Mouse (Mus musculus) stomach, embryonic 15.5 days (tissue): ENCODE measurements around the gene Schip1. TPM values are rescaled to one million over a fixed set of nuclear protein-coding genes. Genes with fewer than 3 reads are reported as not detected.

Experiments
- ATAC-seq: fragments of 200-750 bp; cut with Nextera tagmentation; 2 replicates; pipeline ENCODE4 v1.8.0; 2017; ENCODE audit warnings: low read depth, moderate number of reproducible peaks, moderate TSS enrichment; ENCODE audit not compliant: insufficient read depth, low FRiP score
- H3K27ac ChIP-seq: fragments of 300-500 bp; sonication (generic); 2 replicates; pipeline ENCODE4 v1.5.1; 2015; ENCODE audit warnings: mild to moderate bottlenecking, inconsistent platforms
- H3K27me3 ChIP-seq: fragments of 300-500 bp; sonication (generic); replicated peaks from 2 replicates; pipeline ENCODE4 v1.6.1; 2015; ENCODE audit warnings: inconsistent platforms
- H3K36me3 ChIP-seq: fragments of 300-500 bp; sonication (generic); 2 replicates; pipeline ENCODE4 v1.6.1; 2015; ENCODE audit warnings: inconsistent platforms
- H3K4me1 ChIP-seq: fragments of 300-500 bp; sonication (generic); 2 replicates; pipeline ENCODE4 v1.6.1; 2015; ENCODE audit warnings: inconsistent platforms
- H3K4me2 ChIP-seq: fragments of 300-500 bp; sonication (generic); 2 replicates; pipeline ENCODE4 v1.6.1; 2015; ENCODE audit warnings: mild to moderate bottlenecking, inconsistent platforms
- H3K4me3 ChIP-seq: fragments of 300-500 bp; sonication (generic); replicated peaks from 2 replicates; pipeline ENCODE4 v1.5.1; 2015; ENCODE audit warnings: inconsistent platforms
- H3K9ac ChIP-seq: fragments of 300-500 bp; sonication (generic); 2 replicates; pipeline ENCODE4 v1.6.1; 2015; ENCODE audit warnings: inconsistent platforms
- H3K9me3 ChIP-seq: fragments of 300-500 bp; sonication (generic); 2 replicates; pipeline ENCODE4 v1.6.1; 2016; ENCODE audit warnings: inconsistent platforms
- WGBS: fragments of 180-500 bp; shearing (Covaris S2); methylation state at CpG from one replicate; pipeline ENCODE4 v1.1.7; 2015; 5-methylcytosine and 5-hydroxymethylcytosine counted together
- polyA plus RNA-seq: library from polyadenylated mRNA; unstranded; fragments of >200 nt; fragmentation: Nextera tagmentation; extraction: Ambion mirVana; gene quantifications from 2 replicates; pipeline ENCODE4 v1.2.1, GENCODE M21; 2015

Gene Schip1
- polyA plus RNA-seq, 1 experiment from 2014 or later = 49.4 TPM

DNA sequence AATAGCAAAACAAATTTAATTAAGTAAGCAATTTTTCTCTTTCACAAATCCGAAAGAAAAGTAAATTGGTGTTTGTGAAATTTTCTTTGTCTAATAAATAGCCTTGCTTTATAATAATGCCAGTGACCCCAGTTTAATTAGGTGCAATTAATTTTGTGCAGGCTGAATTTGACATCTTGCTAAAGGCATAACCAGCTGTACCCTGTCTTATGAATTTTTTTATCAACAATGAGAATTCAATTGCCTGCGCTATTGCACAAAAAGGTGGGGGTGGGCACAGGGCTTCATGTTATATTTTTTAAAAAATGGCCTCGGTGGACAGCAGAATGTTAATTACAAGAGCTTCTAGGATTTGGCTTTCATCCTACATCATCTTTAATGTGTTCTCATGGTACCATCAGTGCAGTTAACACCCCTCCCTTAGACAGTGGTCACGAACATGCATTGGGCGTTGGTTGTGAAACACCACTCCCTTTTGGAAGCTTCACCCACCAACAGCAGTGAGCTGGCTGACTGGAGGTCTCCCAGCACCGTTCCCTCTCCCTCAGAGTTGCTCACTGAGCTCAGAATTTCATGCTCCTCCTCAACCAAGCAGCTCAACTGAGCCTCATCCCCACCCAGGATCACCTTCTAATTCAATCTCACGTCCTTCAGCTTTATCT, 541.5 kb downstream of the Schip1 start:
- ATAC-seq = no peak
- H3K9ac ChIP-seq = no peak overlapping the region
- H3K4me3 ChIP-seq = no peak overlapping the region
- no peak overlapping the region for H3K27ac ChIP-seq
- H3K4me2 ChIP-seq = no peak overlapping the region
- H3K4me1 ChIP-seq = no peaks in the 10 kb centered on the region; the same call in 1 of the 2 replicates
- no peaks in the 10 kb centered on the region for H3K36me3 ChIP-seq
- WGBS = 70% methylated on average over 7 of the region's 7 CpGs
- no peaks in the 10 kb centered on the region for H3K27me3 ChIP-seq
- H3K9me3 ChIP-seq = no peaks in the 10 kb centered on the region

DNA sequence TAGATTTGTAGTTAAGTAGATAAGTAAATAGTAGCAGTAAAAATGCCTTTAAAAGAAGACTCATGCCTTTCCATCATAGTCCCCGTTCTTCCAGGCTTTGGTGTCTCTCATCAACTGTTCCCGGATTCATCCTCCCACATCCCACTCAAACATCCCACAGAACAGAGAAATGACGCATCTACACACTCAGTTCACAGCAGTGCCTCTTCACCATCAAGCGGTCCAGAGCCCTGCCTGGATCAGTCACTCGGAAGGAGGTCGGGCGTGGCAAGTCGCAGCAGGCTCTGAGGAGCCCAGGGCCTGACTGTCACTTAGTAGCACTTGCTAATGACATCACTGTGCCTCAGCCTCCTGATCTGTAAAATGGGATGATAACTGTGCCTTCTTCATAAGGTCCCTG, 542.1 kb downstream of the Schip1 start:
- no peak overlapping the region for H3K4me2 ChIP-seq
- H3K9me3 ChIP-seq = no peaks in the 10 kb centered on the region
- no peak overlapping the region for H3K4me3 ChIP-seq
- 91% methylated on average over 8 of the region's 8 CpGs for whole genome bisulfite sequencing
- ATAC-seq = no peak
- H3K4me1 ChIP-seq = no peaks in the 10 kb centered on the region; the same call in 1 of the 2 replicates
- no peak overlapping the region for H3K9ac ChIP-seq
- no peak overlapping the region for H3K27ac ChIP-seq
- H3K27me3 ChIP-seq = no peaks in the 10 kb centered on the region
- H3K36me3 ChIP-seq = no peaks in the 10 kb centered on the region

DNA sequence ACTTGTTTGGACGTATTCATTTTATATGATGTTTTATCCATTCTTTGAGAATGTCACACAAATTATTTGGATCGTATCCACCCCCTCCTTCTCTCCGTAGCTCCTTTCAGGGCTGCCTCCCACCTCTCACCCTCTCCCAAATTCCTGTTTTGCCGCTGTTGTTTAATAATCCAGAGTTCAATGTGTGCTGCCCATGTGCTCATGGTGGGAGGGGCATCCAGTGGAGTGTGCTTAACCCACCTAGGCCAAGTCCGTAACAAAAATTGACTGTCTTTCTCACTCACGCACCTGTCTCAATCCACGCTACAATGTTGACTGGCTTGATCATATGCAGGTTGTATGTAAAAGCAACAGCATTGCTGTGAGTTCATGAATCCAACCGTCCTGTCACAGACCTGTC, 542.7 kb downstream of the Schip1 start:
- WGBS = 88% methylated on average over 8 of the region's 8 CpGs
- H3K4me1 ChIP-seq = no peaks in the 10 kb centered on the region; the same call in 1 of the 2 replicates
- no peak overlapping the region for H3K27ac ChIP-seq
- no peaks in the 10 kb centered on the region for H3K9me3 ChIP-seq
- no peak overlapping the region for H3K4me2 ChIP-seq
- no peak overlapping the region for H3K9ac ChIP-seq
- no peaks in the 10 kb centered on the region for H3K27me3 ChIP-seq
- no peak overlapping the region for H3K4me3 ChIP-seq
- no peak for ATAC-seq
- no peaks in the 10 kb centered on the region for H3K36me3 ChIP-seq

DNA sequence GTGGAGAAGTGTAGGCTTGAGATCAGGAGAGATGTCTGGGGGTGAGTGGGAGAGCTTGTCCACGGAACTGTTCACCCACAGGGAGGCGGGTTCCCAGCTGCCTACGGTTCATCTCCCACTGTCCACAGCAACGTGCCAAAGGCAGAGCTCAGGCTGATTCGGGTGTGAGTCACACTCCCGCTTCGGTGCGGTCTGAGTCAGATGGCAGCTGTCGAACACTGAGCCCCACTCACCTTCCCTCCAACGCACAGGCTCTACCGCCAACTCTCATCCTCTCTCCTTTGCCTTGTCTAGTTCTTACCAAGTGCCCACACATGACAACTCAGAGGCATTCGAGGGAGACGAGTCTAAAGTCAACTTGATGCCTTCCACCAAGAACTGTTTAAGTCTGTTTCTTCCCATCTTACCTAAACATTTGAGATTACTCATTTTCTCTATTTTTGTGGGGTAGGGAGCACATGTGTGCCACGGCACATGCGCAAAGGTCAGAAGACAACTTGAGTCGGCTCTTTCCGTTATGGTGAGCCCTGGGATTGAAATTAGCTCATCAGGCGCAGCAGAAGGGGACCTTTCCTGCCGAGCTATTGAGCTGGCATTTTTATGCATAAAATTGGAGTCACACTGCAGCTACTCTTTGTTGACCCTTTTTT, 544.4 kb downstream of the Schip1 start:
- no peaks in the 10 kb centered on the region for H3K36me3 ChIP-seq
- no peaks in the 10 kb centered on the region; the same call in 1 of the 2 replicates for H3K4me1 ChIP-seq
- no peak overlapping the region for H3K4me2 ChIP-seq
- no peak overlapping the region for H3K9ac ChIP-seq
- H3K27ac ChIP-seq = no peak overlapping the region
- no peaks in the 10 kb centered on the region for H3K9me3 ChIP-seq
- 78% methylated on average over 19 of the region's 19 CpGs for WGBS
- no peak for ATAC-seq
- no peak overlapping the region for H3K4me3 ChIP-seq
- no peaks in the 10 kb centered on the region for H3K27me3 ChIP-seq

DNA sequence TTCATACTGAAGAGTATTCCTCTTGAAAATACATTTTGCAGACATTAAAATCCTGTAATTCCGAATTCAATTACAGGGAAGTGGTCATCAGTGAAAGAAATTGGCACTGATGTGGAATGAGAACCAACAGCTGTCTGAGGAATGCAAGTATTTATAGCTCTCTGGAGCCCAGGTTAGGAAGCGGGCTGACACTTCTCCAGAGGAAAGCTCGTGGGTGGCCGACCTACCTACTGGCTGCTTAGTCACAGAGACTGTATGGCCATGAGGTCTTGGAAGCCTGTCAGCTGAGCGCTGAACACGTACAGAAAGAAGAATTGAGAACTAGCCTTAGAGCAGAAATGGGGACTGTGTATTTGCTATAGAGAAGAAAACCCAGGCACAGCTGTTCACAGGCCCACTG, 545.4 kb downstream of the Schip1 start:
- Histone ChIP-seq H3K27me3 (no peaks in the 10 kb centered on the region), H3K9me3 (no peaks in the 10 kb centered on the region), H3K9ac (no peak overlapping the region), H3K4me3 (no peak overlapping the region), H3K27ac (no peak overlapping the region), H3K4me2 (no peak overlapping the region), H3K4me1 (no peaks in the 10 kb centered on the region), H3K36me3 (no peaks in the 10 kb centered on the region)
- no peak for ATAC-seq
- WGBS = 42% methylated on average over 6 of the region's 6 CpGs

DNA sequence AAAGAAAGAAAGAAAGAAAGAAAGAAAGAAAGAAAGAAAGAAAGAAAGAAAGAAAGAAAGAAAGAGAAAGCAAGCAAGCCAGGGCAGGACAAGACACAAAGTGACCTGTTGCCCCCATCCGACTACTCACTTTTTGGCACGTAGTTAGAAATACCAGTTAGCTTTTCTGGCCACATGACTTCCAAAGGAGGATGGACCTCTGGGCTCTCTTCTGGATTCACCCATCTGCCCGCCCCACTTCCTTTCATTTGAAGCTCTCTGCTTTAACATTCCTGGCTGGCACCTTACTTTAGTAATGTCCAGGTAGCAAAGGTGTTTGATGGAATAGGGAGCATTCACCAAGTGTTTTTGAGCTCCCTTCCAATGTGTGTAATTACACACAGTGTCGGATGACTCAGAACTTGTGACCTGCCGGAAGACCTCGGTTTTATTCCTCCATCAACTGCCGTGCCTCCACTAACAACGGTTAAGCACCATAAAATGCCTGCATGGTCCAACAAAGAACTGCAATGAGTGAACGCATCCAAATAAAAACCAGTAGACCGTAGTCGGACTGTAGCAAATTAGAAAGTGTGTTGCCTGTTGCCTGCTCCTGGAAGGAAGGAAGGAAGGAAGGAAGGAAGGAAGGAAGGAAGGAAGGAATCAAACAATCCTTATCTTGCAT, 546.1 kb downstream of the Schip1 start:
- ATAC-seq = no peak
- H3K4me1 ChIP-seq = no peaks in the 10 kb centered on the region
- WGBS = 88% methylated on average over 11 of the region's 11 CpGs
- no peaks in the 10 kb centered on the region for H3K9me3 ChIP-seq
- H3K4me2 ChIP-seq = no peak overlapping the region
- no peaks in the 10 kb centered on the region for H3K36me3 ChIP-seq
- no peak overlapping the region for H3K27ac ChIP-seq
- no peak overlapping the region for H3K4me3 ChIP-seq
- H3K9ac ChIP-seq = no peak overlapping the region
- H3K27me3 ChIP-seq = no peaks in the 10 kb centered on the region

DNA sequence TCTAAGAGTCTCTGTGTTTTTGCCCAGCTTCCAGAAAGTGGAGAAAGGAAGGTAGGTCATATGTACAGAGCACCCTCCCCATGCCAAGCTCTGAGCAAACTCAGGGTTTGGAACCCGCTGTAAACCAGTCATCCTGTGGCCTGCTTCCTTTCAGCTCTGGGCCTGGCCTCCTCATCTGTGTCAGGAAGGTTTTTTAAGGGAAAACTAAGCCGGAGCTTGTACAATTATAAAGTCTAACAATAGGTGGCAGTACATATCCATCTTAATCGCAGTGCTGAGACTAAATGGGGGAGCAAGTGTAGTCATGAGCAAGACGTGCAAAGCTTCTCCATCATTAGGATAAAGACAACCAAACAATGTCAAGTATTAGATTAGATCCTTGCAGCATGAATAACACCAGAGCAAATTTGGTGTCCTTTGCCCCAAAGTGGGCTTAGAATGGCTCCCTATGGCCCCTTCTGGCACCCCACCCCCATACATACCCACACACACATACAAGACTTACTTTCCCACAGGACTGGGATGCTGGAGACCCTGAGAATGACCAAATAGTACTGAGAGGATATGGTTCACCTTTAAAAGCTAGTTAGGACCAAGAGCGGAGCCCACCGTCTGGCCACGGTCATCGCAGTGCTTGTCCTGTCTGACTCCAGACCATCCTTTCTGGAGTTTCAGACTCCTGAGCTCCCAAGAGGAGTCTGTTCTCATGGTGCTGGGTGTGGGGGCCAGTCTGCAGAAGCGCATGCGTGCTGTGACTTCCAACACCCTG, 550.6 kb downstream of the Schip1 start:
- Histone ChIP-seq H3K4me3 (no peak overlapping the region), H3K27me3 (no peaks in the 10 kb centered on the region), H3K4me1 (no peaks in the 10 kb centered on the region), H3K9ac (no peak overlapping the region), H3K36me3 (no peaks in the 10 kb centered on the region), H3K4me2 (no peak overlapping the region), H3K9me3 (no peaks in the 10 kb centered on the region), H3K27ac (no peak overlapping the region)
- ATAC-seq = no peak
- WGBS = 66% methylated on average over 10 of the region's 10 CpGs

DNA sequence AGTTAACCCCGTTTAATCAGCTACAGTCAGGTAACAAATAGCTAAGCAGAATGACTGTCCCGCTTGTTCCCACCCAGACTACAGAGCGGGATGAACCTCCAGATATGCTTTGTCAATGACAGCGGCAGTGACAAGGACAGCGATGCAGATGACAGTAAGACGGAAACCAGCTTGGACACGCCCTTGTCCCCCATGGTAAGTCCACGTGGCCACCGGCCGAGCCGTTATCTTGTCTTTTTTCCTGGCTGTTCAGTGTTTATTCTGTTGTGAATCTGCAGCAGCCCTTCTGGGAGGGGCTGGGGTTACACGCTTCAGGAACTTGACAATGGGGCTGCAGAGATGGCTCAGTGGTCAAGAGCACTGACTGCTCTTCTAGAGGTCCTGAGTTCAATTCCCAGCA, 551.8 kb downstream of the Schip1 start:
- no peak overlapping the region for H3K27ac ChIP-seq
- H3K36me3 ChIP-seq = no peaks in the 10 kb centered on the region
- 80% methylated on average over 12 of the region's 12 CpGs for WGBS
- no peak overlapping the region for H3K4me3 ChIP-seq
- ATAC-seq = no peak
- no peaks in the 10 kb centered on the region for H3K9me3 ChIP-seq
- H3K4me2 ChIP-seq = no peak overlapping the region
- no peak overlapping the region for H3K9ac ChIP-seq
- H3K4me1 ChIP-seq = no peaks in the 10 kb centered on the region
- no peaks in the 10 kb centered on the region for H3K27me3 ChIP-seq

DNA sequence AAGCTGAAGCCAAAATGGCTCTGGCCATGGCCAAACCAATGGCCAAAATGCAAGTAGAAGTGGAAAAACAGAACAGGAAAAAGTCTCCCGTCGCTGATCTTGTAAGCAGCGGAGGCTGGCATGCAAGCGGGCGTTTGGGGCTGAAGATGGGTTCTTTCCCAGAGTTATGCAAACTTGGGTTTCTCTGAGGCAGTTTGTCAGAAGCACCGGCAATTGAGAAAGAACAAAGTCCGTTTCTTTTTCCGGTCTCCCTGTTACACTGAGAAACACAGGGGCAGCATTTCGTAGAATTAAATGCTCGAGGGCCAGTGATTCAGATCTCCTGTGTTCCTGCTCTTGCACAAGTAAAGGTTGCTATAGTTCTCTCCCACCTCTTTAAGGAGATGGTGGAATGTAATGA, 553.1 kb downstream of the Schip1 start:
- Histone ChIP-seq H3K4me2 (no peak overlapping the region), H3K27ac (no peak overlapping the region), H3K27me3 (no peaks in the 10 kb centered on the region), H3K4me1 (no peaks in the 10 kb centered on the region), H3K36me3 (peaks cover 3% of the 10 kb centered on the region; the same call in 1 of the 2 replicates), H3K4me3 (no peak overlapping the region), H3K9me3 (no peaks in the 10 kb centered on the region), H3K9ac (no peak overlapping the region)
- ATAC-seq = no peak
- 91% methylated on average over 10 of the region's 10 CpGs for WGBS

DNA sequence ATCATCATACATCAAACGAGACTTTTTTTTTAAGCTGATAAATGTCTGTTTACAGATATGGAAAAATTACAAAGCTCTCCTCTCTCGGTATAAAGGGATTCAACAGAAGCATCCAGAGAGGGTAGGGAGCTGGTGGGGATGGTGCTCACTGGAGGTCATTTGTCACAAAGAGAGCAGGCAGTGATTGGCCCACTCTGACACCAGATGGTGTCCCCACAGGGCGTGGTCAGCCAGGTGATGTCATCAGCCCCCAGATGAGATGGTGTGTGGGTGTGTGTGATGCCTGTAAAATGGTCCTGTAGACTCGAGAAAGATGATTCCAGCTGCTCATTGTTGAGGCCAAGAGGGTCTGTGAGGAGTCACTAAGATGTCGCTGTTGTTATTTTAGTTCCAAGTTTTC, 554.5 kb downstream of the Schip1 start:
- H3K27ac ChIP-seq = no peak overlapping the region
- ATAC-seq = no peak
- H3K4me2 ChIP-seq = no peak overlapping the region
- H3K4me3 ChIP-seq = no peak overlapping the region
- no peaks in the 10 kb centered on the region for H3K4me1 ChIP-seq
- H3K36me3 ChIP-seq = peaks cover 3% of the 10 kb centered on the region; the same call in 1 of the 2 replicates
- H3K9ac ChIP-seq = no peak overlapping the region
- H3K9me3 ChIP-seq = no peaks in the 10 kb centered on the region
- no peaks in the 10 kb centered on the region for H3K27me3 ChIP-seq
- WGBS = 51% methylated on average over 5 of the region's 5 CpGs

DNA sequence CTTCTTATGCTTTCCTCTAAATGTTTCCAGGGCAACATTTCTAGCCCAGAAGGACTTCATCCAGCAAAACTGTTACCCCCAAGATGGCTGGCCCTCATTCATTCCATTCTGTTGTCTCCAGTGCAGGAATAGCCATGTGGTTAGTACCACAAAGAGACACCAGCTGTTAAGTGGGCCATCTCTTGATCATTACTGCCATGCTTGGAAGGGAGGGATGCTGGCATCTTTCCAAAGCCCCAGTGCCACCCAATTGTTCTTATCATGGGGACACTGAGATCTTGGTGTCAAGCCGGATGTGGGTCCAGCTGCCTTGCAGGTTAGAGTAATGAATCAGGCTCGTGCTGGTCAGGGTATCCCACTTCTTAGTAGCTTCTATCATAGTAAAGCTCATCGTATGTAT, 557.4 kb downstream of the Schip1 start:
- no peak for ATAC-seq
- Histone ChIP-seq H3K4me1 (no peaks in the 10 kb centered on the region), H3K27me3 (no peaks in the 10 kb centered on the region), H3K9me3 (no peaks in the 10 kb centered on the region), H3K4me3 (no peak overlapping the region), H3K27ac (no peak overlapping the region), H3K36me3 (peaks cover 3% of the 10 kb centered on the region), H3K4me2 (no peak overlapping the region), H3K9ac (no peak overlapping the region)
- 88% methylated on average over 3 of the region's 3 CpGs for WGBS

DNA sequence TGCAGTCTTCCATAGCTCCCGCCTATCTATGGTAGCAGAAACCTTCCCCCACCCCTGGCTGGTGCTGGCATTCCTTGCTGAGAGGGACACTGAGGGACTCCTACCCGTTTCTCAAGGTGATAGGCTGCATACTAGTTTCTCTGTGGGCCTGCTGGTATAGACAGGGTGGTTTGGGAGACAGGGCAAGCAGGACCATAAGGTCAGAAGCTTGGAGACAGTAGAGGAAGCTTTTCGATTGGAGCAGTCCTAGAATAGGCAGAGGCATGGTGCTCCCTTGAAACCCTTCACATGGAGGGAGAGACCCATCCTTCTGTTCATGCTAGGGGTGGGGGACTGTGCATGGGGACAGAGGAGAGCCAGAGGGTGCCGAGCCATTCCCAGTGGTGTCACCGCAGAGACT, 558.4 kb downstream of the Schip1 start:
- 88% methylated on average over 5 of the region's 5 CpGs for WGBS
- no peak for ATAC-seq
- Histone ChIP-seq H3K9me3 (no peaks in the 10 kb centered on the region), H3K4me2 (no peak overlapping the region), H3K36me3 (peaks cover 3% of the 10 kb centered on the region), H3K27ac (no peak overlapping the region), H3K4me1 (no peaks in the 10 kb centered on the region), H3K9ac (no peak overlapping the region), H3K4me3 (no peak overlapping the region), H3K27me3 (no peaks in the 10 kb centered on the region)
